Mouse (Mus musculus) lung, postnatal 10 days (tissue): Measurements from ENCODE around the gene Clic3.

ENCODE experiments used
- DNase-seq: peaks from one replicate; pipeline ENCODE4 v3.0.0; 2021

The Clic3 gene

DNA sequence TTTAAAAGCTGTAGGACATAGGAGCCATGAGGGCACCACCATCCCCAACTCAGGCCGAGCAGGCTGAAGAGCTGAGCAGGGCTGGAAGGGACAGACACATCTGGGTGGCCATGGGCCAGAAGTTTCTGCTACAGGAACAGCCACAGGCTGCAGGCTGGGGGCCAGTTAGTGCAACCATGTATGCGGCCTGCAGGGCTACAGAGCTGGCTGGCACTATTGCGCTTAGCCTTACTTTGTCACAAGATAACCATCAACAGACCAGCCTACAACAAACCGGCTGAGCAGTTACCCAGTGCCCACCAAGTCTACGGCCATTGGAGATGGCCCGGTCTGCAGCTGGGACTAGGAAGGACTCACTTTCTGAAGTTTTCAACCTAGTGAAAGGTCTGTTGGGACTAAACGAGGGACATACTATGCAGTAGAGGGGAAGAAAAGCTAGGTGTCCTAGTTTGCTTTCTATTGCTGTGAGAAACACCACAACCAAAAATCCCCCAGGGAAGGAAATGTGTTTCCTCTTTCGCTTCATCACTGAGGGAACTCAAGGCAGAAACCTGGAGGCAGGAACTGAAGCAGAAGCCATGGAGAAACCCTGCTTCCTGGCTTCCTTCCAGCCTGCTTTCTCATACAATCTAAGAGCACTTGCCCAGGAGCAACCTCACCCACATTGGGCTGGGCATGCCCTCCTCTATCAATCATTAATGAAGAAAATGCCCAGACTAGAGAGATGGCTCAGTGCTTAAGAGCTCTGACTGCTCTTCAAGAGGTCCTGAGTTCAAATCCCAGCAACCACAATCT, 5.6 kb upstream of the Clic3 start:
- DNase-seq, result no peak

DNA sequence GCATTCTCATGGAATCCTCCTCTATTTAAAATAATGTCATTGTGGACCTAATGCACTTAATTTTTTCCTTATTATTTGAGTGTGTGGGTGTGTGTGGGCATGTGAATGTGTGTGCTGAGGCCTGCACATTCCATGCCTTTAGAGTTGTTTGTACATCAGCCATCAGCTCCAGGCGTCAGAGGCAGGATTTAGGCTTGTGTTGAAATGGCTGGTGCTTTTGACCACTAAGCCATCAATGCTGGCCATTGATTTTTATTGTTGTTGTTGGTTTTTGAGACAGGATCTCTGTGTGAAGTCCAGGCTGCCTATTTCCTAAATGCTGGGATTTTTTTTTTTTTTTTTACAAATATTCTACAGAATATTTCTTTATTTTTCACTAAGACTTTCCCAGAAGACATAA, 3.7 kb upstream of the Clic3 start:
- no peak for DNase-seq

DNA sequence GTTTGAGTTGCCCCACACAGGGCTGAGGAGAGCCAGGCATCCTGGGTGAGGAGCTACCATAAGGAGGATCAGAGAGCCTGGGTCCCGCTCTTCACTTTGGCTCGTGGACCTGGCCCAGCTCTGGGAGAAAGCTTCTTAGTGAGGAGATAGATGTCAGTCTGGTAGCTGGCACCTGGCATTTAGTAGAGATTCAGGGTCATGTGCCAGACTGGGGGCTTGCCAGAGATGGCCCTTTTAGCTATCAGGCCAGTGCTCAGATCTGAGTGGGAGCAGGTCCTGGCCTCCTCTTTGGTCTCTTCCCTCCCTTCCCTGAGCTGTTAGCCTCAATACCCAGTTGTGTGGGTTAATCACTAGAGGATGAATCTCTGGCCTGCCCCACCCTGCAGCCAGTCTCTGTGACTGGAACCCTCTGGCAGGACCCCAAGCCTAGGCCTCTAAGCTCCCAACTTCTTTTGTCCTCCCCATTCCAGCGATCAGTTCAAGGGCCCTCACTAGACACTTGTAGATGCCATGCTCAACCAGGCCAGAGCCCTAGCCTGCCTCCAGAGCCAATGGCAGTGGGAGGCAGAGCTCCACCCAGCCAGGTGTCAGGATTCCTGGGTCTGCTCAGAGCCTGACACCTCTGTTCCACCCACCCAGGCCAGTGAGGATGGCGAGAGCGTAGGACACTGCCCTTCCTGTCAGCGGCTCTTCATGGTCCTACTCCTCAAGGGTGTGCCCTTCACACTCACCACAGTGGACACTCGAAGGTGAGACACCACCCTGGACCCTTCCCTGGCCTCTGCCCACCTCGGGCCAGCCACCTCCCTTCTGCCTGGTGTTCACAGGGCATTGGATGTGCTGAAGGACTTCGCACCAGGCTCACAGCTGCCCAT, 621 bp downstream of the Clic3 start:
- DNase-seq, result peak; percentile 78

DNA sequence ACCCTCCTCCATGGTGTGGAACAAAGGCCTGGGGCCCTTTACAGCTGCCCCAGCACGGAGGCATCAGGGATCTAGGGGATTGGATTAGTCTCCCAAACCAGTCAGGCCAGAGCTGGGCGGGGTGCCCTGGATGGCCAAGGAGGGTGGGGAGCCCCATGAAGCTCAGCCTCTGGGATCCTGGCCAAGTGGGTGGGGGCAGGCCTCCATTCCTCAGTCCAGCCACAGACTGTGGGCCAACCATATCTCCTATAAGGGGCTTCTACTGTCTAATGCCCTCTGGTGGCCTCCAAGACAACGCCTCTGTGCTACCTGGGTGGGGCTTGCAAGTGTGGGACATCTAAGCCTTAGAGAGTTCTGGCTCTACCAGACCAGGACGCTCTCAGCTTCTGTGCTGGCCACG, 2.3 kb downstream of the Clic3 start:
- DNase-seq, result peak; percentile 79

DNA sequence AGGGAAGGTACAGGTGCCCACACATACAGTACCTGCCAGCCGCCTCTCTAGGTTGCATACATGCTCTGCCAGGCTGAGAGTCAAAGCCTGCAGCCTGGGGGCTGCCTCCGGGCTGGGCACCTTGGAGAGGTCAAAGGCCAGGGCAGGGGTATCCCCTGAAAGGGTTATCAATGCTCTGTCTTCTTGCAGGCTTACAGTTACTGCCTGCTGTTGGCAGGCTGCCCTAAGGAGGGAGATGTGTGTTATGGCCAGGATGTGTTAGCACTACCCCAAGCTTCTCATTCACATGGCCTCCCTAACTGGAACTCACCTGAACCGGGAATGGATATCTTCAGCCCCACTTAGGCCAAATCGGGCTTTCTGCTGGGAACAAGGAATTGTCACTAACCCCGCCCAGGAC, 3.5 kb downstream of the Clic3 start:
- no peak for DNase-seq

DNA sequence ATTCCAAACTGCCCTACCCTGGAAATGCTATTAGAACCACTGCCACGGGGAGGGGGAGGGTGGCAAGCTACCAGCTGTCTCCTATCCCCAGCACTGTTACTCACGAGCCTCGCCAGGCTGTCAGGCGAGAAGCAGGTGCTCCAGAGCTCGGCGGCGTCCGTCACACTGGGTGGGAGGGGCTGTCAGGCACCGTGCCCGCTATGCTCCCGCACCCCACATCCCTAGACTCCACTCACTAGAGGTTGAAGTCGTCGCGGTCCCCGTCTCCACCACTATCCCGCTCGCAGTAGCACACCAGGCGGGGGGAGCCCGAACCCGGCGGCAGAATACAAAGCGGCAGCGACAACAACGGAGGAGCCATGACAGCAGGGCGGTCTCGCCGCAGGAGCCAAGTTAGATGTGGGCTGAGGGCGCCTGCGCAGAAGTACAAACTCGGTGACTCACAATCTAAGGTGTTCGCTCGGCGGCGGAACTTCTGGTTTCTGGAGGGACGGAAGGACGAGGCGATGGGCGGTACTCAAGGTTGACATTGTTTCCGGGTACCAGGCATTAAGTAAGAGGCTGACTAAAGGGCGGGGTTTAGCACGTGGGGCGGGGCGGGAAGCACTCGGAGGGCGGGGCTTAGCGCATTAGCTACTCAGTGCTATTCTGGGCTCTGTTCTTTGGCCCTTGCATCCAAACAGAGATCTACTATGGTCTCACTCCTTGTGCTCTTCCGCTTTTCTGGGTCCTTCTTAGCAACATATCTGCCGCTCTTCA, 4.1 kb downstream of the Clic3 start, which contains the start of gene Paxx:
TSS of gene Paxx (minus strand) at position 544 of the 759 bp plus-strand sequence.
- DNase-seq, result peak; percentile 96

DNA sequence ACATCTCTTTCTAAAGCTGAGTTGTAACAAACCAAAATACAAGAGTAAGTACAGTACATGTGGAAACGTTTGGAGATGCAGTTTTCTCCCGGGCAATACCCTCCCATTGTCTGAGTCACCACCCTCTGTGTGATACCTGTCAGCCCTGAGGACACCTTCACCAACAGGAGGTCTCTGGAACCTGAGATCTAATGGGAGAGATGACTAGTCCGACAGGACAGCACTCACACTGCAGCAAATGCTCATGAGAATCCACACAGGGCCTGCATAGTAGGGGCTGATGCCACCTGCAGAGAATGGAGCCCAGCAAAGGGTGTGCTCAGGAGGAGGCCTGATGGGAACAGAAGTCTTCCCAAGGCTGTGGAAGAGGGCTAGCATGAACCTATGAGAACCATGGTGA, 4.8 kb downstream of the Clic3 start:
- DNase-seq, result no peak

DNA sequence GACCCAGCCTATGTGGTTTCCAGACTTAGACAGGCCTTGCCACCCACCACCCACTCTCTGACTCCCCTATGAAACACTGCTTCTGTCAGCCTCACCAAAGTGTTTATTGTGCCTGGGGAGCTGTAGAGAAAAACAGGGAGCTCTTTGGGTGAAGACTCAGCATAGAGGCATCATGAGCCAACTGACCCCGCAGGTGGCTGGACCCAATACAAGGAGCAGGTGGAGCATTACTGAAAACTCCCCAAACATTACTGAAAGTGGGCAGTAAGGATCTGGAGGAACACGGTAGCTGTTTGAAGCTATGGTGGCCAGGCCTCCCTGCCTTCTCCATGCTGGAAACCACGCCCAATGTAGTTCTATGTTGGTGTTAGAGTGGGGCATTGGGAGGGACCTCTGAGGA, 7.0 kb downstream of the Clic3 start:
- no peak for DNase-seq

DNA sequence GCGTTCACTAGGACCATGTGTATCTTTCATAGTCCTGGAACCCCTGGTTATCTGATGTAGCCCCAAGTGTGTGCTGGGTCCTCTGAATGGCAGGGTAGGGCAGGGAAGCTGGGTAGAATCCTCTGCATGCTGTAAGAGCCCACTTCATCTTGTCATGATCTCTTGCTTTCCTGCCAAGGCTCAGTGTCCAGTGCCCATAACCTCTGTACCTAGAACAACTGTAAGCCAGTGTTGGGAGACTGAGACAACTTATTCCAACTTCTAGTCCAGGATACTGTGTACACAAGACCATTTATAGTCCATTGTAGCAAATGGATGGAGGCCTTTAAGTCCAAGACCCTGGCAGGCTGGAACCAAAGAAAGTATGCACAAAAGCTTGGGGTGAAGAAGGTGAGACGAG, 8.6 kb downstream of the Clic3 start:
- no peak for DNase-seq

DNA sequence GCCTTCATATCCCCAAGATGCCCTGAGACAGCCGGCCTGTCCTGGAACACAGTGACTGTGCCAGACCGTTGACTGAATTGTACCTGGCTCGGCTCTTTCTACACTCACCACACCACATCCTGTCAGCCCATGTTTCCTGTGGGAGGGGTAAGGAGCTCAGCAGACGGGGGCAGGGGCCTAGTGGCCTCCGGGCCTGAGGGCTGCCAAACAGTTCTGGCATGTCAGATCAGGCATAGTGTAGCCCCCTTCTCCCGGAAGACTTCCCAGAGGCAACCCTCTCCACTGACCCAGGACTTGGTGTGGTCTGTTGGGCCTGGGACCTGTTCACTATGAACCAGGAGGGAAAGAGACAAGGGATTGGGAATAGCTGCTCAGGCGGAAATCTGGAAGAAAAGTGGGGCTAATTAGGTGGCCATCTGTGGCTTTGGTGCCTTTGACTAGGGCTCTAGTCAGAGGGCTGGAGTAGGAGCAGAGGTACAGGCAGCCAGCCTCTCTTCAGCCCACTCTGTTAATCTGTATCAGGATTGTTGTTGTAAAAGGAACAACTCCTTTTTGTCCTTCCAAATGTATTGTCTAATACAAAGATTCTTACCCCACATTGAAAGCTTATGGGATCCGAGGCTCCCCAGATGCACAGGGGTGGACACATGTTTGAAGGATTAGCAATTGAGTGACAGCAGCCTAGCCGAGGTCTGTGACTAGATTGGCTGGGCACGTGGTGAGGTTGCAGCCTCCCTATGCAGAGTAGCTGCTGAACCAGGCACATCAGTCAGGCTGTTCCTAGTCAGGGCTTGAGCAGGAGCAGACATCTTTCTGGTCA, 9.4 kb downstream of the Clic3 start:
- peak; percentile 29 for DNase-seq

DNA sequence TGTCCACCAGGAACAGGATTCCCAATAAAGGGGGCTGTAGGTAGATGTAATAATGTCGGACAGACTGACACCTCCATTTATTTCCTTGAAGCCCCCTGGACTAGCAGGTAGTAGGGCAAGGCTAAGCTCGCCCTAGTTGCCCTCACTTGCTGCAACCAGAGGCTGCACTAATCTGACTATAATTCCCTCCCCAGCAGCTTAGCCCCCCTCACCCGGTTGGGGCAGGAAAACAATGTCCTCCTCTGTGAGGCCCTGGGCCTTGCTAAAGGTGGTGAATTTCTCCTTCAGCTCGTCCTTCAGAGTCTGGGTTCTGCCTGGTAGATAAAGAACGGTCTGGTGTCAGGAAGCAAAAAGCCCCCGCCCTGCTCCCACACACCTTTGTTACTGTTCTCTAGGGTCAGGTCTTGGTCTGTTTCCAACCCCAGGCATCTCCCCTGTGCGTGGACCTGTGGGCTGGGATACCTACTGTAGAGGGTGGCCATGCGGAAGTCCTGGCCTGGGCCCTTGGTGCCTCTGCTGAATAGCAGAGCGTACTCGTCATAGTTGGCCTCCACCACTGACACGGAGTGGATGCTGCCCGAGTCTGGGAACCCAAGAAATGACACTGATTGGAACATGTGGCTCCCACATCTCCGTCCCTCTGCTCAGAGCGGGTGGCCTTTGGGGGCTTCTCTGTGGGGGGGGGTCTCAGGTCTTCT, 11.1 kb downstream of the Clic3 start:
- no peak for DNase-seq

DNA sequence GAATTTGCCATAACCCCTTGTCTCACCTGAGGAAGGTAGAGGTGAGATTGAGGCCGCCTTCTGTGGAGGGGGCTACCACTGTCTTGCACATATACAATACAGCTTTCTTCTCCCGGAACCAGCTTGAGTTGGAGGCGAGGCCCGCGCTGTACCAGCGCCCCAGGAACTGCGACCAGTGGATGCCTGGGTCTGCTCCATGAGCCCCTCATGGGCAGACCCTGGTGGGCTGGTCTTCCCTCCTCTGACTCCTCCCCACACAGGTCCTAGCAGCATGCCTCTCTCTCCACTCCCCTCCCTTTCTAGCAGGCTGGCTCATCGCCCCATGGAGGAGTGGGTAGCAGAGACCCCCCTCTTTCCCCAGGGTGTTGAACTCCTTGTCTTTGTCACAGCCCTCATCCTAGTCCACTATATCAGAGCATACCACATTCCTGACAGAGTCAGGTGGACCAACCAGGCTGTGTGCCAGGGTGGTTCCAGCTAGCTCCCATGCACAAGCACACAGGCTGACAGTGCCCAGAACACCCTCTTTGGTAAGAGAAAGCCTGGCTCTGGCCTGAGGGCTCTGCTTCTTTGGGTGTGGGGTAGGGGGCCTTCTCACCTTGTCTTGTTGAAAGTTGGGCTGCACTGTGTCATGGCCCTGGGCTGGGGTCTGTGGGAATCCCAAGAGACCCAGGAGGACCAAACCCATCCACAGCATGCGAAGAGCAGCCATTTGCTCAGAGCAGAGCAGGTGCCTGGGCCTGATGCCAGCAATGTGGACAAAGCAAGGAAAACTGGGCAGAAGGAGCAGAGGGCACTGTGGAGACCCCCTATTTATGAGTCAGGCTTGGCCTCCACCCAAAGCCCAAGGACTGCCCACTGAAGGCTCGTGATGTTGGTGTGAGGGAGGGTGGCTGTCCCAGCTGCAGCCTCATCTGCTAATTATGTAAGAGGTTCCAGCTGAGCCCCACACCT, 12.6 kb downstream of the Clic3 start:
- peak; percentile 32 for DNase-seq

DNA sequence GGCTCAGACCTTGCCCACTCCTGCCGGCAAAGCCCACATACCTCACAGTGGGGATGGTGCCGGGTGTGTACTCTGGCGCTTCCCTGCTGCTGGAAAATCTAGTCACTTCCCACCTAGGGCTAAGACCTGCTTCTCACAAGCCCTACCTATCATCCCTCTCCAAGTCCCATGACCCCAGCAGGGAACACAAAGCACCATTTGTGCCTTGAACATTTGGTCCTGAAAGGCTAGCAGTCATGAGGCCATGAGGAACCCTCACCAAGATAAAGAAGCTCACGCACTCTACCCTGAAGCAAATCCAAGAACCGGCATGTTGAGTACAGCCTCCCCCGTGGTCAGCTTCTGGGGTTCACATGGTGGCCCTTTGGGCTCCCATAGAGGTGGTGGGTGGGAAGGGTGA, 13.3 kb downstream of the Clic3 start, which contains the start of gene Ptgds:
TSS of gene Ptgds (minus strand) at position 78 of the 400 bp plus-strand sequence.
- no peak for DNase-seq

DNA sequence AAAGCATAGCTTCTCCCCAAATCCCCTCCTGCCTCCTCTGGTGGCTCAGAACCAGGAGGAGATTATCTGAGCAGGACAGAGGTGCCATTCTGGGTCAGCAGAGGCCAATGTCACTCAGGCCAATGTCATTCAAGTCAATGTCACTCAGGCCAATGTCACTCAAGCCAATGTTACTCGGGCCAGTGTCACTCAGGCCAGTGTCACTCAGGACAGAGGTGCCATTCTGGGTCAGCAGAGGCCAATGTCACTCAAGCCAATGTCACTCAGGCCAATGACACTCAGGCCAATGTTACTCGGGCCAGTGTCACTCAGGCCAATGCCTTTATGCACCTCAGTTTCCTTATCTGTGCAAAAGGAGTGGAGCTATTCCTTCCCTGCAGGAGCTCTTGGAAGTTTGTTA, 15.9 kb downstream of the Clic3 start:
- no peak for DNase-seq

DNA sequence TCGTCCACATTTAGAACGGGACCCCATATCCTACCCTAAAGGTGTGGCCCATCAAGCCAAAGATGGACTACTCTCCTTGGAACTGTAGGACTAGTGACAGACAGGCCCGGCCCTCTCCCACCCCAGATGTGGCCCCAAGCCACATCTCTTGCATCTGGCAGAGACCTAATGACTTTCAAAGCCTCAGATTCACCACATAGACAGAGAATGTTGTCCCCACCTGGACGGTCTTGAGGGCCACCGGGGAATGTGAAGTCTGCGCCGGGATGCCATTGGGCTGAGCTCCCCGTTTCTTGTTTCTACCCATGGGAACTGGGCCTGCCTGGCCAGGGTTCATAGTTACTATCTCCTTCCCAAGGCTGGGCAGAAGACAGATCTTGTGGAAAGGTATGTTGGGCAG, 20.9 kb downstream of the Clic3 start:
- no peak for DNase-seq

DNA sequence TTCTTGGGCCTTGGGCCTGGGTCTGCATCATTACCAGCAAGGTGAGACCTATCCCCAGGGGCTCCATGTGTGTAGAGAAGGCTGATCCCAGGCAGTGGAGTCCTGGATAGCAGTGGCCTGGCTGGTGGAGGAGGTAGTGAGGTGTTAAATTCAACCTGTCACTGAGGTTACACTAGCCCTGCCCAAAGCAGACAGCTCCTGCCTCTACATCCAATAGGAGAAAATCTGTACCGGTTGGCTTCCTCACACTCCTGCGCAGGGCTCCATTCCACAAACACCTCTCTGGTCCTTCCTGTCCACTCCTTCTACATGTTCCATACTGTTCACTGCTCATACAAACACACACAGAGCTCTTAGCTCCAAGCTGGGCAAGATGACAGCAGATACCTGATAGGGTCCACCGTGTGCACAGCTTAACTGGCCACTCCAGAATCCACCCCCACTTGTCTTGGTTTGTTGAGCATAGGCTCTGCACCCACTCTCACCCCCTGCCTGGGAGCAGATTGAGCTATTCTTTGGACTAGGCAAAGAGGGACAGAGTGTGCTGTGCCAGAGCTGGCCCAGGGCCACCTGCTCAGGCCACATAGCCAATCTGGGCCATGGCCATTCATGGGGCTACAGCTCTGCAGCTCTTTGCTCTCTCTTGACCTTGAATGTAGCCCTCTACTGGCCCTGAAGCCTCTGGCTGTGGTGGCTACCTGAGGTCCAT, 21.5 kb downstream of the Clic3 start:
- DNase-seq, result no peak

DNA sequence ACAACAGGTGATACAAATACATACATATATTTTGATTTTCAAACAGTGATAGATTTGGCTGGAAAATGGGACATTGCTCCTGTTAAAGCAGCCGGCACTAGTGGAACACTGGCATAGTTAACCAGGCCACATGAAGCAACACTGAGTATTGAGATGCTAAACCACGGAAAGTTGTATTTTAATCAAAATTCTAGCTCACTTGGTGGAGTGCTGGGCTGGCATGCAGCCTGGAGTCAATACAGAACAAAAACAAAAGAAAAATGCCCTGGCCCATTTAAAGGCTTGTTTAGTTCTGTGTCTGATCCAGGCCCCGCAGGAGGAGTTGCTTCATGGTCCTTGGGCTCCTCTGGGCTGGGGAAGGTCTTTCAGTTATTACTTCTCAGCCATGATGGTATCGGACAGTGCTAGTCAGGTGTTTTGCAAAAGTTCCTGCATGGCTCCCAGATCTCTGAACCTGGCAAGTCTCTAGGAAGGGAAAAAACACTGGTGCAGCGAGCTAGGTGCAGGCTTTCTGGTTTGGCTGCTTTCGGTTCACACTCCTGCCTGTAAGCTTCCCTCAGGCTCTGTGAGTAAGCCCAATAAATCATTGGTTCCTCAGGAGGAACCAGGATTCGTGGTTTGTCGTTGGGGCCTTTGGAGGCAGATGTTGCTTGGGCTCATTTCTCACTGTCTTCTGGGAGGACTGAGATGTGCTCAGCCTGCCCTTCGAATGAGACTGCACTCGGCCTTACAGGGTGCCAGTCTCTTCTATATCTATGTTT, 23.1 kb downstream of the Clic3 start:
- no peak for DNase-seq

DNA sequence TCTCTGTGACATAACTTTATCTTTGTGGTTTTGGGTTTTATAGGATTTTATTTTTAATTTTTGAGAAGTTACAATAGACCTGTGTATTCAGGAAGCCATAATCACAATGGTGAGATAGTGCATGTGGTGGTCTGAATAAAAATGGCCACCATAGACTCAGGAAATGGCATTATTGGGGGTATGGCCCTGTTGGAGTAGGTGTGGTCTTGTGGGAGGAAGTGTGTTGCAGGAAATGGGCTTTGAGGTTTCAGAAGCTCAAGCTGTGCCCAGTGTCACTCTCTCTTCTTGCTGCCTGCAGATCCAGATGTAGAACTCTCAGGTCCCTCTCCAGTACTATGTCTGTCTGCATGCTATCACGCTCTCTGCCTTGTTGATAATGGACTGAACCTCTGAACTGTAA, 23.9 kb downstream of the Clic3 start:
- DNase-seq, result no peak

DNA sequence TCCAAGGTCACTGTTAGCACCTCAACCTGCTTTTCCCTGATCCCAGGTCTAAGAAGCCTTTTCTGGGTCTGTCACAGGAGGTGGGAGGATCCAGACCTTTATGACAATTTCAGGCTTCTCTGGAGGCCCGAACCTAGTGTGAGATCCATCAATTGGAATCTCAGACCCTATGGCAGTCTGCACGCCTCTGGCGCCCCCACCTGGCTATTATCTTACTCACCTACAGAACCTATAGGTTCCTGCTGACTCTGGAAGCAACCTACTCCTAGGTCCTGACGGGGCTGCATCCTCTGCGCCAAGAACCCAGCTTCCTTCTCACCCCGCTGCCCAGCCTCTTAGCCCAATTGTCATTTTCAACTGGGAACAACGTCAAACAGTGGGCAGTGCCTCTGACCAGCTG, 26.3 kb downstream of the Clic3 start:
- no peak for DNase-seq
